Mouse (Mus musculus): Measurements from ENCODE around the gene Gm13030.
"Not testable (repeated sequence)": the region's sequence is repeated elsewhere in the genome, so short reads cannot be mapped to it uniquely, and the experiment has no call there.

Gene Gm13030

DNA sequence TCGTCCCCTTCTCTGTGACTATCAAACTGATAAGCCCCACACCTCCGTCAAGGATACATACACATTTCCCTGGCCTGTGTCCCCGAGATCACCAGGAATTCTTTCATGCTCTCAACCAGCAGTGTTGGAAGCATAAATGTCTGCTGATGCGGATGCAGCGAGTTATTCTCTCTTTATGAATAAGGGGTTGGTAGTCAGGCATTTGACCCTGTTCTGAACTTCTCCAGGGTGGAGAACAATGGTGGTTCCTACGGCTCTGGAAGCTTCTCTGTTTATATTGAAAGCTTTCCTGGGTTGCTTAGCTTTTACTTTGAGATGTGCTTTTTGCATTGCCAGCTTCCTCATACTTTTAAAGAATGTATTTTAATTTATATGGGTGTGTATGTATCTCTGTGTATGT is at the start of gene Gm13030:
Gene Gm13030, minus strand, starts transcription at position 101 of the 400 bp plus-strand sequence.
- DNase-seq (ENCODE audit: low spot score in 2 of 2), result no peak

DNA sequence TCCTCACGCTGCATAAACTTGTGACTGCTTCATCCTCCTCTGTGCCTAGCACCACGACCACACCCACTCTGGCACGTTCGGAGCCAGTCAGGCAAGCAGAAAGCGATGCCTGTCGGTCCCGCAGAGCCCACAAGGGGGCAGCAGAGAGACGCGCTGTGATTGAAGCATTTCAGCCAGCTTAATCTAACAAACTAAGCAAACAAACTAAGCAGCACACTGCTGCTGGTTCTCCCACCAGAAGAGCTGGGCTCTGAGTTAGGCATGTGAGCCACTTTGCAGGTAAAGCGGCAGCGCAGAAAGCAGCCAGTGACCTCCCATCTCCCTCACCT is 48.3 kb upstream of the Gm13030 start:
- peak; percentile 85 to 92 for DNase-seq (ENCODE audit: low spot score in 2 of 2)

DNA sequence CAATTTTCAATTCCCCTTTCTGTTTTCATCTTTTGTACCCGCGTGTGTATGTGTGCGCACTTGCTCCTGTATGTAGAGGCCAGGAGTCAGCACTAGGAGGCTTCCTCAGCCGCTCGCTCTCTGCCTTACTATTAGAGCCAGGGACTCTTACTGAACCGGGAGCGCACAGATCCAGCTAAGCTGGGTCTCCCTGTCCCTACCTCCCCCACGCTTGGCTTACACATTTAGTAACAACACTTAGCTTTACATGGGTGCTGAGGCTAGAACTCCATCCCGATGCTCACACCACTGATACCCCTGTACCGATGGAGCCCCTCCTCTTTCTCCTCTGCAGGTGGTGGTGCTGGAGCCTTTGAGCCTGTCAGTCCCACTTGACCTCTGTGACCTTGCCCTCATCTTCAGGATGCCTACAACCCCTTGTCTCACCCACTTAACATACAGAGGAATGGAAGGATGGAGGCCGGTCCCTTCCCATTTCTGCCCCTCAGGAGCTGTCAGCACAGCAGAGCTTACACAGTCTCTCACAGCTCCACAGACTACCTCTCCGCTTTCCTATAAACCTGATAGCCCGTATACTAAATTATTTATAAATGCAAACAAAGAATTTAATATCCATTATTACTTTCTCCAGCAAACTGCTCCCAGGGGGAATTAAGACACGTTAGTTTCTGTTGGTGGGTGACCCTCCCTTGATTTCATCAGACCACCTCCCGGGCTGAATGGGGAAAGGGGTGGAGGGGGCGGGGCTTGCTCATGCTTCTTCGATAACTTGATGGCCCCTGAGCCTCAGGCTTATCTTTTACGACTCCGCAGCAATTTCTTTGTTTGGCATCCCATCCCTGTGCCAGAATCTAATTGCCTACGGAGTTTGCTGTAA is 47.7 kb upstream of the Gm13030 start:
- no peak for DNase-seq (ENCODE audit: low spot score in 2 of 2)

DNA sequence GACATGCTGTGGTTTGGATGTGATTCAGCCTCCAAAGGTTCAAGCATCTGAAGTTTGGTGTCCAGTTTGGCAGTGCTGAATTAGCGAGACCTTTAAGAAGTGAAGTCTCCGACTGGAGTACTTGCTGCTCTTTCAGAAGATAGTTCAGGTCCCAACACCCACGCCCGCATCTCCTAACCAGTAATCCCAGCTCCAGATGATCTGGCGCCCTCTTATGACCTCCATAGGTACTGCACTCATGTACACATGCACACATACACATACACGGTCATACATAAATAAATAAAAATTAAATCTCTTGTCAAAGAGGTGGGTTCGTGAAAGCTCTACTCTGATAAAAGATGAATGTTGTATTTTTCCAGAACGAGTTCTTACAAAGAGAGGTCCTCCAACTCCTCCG is 43.5 kb upstream of the Gm13030 start:
- DNase-seq (ENCODE audit: low spot score in 2 of 2), result no peak

DNA sequence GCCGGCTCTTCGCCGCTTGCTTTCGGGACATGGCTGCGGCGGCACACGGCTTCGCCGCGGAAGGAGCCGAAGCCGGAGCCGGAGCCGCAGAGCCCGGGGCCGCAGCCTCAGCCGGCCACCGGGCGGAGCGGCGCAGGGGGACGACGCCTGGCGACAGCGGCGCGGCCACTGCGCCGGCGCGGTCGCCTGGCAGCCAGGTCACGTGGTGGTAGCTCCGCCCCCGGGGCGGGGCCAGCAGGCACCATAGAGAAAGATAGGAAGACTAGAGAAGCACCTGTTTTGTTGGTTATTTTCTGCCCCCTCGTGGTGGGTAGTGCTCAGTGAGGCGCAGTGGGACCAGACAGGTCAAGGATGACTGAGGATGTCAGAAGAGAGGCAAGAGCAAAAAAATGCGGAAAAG is 40.0 kb upstream of the Gm13030 start, which contains the start of gene Otud3:
Gene Otud3, minus strand, starts transcription at position 149 of the 400 bp plus-strand sequence.
- peak; percentile 90 to 94 for DNase-seq (ENCODE audit: low spot score in 2 of 2)

DNA sequence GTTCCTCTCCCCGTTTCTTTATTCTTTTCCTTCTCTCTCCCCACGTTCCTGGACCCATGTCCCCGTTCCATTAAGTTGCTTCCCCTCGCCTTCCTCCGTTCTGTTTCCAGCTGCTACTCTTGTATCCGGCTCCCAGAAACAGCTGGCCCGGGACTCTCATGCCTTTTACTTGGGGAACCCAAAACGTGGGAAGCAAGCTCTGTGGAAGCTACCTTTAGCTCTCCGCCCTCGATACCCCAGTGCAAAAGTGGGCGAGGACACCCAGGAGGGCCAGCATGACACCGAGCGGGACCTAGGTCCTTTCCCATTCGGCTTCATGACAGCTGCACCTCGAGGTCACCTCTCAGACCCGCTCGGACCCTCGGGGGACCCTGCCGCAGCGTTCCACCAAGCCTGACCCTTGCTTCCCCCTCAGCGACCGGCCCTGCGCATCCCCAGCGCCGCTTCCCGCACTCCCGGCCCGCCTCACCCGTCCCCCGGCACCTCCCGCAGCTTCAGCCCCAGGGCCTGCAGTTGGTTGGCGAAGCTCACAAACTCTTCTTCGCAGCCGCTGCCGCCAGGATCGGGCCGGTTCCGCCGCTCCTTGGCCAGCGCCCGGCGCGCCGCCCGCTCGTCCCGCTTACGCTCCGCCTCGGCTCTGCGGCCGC is 39.5 kb upstream of the Gm13030 start:
- DNase-seq (ENCODE audit: low spot score in 2 of 2), result peak; percentile 11 to 54

DNA sequence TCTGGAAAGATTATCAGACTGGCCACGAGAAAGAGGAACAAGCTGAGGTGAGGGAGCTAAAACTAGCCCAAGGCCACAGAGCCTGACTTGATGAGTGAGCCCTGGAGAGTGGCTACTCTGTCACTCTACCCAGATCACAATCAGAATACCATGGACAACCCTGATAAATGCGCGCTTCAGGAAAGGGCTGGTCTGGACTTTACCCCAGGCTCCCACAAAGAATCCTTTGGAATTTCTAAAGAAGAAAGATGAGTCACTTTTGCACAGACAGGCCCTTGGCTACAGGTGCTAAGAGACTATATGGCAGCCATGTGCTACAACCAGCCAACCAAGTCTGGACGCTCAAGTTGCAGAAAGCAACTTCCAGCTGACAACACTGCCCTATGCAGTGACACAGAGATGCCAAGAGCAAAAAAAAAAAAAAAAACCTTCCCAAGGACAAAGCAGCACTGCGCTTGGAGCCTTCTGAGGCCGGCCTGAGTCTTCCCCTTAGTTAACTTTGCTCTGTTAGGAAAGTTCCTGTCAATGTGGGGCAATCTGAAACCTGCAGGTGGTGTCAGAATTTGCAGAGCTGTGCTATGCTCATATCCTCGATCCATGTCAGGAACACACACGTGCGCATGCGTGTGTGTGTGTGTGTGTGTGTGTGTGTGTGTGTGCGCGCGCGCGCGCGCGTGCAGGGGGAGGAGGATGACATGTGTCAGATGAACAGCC is 32.0 kb upstream of the Gm13030 start:
- no peak for DNase-seq (ENCODE audit: low spot score in 2 of 2)

DNA sequence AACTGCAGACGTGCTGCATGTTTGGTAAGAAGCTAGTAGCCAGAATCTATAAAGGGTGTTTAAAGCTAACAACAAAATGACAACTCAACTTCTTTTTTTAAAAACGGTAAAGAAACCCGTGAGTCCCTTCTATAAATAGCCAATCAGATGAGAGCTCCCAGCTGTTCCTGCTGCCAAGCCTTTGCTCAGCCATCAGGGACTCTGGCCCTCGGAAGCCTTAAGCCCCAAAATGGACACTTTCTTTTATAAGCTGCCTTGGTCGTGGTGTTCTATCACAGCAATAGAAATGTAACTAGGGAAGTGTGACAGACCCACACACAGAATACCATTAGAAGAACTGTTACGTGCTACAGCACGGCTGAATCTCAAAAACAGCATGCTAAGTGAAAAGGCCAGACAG is 25.6 kb upstream of the Gm13030 start:
- DNase-seq (ENCODE audit: low spot score in 2 of 2), result no peak

DNA sequence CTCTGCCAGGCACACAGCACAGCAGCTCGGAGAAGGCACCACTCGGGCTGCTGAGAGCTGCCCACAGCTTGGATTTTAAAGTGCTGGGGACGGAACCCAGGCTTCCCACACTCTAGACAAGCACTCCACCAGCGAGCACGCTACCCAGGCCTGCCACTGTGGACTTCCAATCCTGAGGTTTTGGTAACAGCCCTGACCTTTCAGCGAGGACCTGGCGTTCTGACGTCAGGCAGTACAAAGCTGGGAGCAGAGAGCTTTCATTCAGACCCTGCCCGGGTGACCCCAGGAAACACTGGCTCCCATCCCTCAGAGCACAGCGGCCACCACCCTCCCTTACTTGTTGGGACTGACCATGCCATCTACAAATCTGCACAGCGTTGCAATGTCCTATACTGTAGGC is 20.0 kb upstream of the Gm13030 start:
- not testable (repeated sequence) for DNase-seq (ENCODE audit: low spot score in 2 of 2)

DNA sequence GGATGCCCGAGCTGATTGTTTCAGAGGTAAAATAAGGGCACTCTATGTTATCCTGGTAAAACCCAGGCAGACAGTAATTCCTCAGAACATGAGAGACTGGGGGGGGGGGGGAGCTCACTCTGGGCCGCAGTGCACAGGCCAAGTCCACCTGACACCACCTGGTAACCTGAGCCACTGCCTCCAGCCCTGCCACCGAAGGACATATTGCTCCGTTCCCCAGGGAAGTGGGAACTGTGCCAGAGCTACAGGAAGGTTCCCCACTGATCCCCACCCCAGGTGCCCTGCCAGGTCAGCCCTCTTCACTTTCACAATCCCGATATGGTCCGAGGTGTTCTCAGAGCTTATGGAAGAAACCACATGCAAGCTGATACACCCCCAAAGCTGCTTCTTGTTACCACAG is 18.9 kb upstream of the Gm13030 start:
- no peak for DNase-seq (ENCODE audit: low spot score in 2 of 2)

DNA sequence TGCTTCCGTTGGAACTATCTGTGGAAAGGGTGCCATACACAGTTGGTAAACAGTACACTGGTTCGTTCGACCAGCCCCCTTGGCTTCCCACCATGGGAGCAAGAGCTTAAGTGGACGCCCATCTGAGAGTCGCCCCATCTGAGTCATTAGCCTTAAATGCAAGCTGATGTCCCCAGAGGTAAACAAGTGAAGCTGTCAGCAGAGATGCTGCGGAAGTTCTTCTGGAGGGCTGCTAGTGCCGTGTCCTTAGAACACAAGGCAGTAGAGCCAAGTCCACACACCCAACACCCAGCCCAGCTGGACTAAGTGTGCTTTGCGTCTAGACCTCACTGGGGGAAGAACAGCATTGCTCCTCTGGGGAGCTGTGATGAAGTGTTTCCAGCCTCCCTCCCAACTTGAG is 15.9 kb upstream of the Gm13030 start:
- DNase-seq (ENCODE audit: low spot score in 2 of 2), result no peak

DNA sequence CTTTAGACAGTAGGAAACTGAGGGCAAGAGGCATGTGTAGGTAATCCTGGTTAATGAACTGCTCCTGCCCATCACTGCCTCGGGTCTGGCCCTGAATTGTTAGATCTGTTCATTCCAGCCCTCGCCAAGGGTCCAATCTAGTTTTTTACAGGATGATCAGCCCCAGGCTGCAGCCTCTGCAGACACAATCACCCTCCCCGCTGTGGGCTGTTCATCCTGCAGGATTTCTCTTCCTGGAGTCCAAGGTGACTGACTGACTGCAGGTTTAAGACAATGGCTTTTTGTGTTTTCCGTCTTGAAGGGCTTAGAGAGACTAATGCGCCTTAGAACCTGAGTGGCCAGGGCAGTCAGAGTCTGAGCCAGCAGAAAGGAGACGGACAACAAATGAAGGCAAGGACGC is 15.4 kb upstream of the Gm13030 start:
- DNase-seq (ENCODE audit: low spot score in 2 of 2), result no peak

DNA sequence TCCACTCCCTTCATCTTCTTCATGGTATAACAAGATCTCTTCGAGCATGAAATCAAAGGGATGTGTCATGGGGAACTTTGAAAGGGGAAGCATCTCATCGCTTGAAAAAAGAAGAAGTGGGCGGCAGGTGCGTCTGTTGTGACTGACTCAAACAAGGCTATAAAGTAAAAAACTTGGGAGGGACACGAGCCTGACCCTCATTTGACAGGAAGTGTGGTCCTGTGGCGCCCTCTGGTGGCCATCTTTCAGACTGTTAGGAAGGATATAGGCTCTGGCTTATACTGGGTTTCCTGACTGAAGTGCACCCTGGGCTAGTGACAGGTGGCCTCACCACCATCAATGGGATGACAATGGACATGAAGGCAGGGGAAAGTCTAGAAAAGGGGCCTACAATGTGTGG is 10.5 kb upstream of the Gm13030 start:
- DNase-seq (ENCODE audit: low spot score in 2 of 2), result peak; percentile 73 to 92

DNA sequence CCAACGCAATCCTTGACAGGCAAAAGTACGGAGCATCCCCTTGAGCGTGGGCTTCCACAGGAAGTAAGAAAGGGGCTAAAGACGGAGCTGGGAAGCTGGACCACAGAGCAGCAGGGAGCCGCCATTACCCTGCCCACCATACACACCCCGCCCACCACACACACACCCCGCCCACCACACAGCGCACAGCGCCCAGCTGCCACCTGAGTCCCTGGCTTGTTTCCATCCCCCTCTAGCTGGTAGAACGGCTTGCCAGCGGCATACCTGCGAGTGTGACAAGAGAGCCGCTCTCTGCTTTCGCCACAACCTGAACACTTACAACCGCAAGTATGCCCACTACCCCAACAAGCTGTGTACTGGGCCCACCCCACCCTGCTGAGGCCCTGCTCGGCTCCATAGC is 8.4 kb upstream of the Gm13030 start:
- no peak for DNase-seq (ENCODE audit: low spot score in 2 of 2)

DNA sequence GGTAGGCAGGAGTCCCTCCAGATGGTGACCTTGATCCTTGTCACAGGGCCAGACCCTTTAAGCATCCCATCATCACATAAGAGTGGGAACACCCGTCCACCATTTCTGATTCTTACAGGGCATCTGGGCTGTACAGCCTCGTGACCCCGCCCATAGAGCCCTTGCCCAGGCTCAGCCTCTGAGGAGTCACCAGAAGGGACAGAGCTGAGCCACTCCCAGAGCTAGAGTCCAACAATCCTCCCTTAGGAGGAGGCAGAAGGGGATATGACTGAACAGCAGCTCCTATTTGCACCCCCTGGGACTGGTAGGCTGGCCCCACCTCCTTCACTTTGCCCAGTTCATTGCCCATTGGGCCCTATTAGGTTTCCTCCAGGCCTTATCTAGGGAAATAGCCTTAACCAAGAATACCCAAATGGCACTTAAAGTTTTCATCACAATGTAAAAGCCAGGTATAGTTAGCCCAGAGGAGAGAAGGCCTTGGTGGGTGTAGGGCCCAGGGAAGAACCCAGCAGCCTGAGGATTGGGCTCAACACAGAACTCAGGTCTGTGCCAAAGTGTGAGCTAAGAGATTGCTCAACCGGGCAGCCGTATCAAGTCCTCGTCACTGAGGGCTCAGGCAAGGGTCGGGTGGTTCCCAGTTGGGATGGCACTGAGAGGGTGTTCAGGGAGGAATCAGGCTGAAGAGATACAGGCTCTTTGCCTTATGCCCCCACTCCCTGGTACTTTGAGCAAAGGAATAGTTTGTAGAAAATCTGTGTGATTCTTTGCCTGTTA is 7.2 kb upstream of the Gm13030 start:
- DNase-seq (ENCODE audit: low spot score in 2 of 2), result no peak

DNA sequence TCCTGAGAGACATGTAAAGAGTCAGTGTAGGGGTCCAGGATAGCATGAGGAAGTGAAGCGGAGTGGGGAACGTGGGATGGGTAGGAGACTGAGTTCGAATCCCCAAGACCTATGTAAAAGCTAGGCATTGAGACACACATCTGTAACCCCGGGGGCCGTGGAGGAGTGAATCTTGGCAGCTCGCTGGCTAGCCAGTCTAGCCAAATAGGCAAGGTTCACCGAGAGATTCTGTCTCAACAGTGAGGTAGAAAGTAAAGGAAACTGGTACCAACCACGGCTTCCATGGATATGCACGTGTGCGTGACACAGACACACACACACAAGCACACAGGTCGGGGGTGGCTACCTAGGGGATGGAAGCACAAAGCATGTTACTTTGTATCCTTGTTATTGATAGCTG is 6.0 kb upstream of the Gm13030 start:
- no peak for DNase-seq (ENCODE audit: low spot score in 2 of 2)

DNA sequence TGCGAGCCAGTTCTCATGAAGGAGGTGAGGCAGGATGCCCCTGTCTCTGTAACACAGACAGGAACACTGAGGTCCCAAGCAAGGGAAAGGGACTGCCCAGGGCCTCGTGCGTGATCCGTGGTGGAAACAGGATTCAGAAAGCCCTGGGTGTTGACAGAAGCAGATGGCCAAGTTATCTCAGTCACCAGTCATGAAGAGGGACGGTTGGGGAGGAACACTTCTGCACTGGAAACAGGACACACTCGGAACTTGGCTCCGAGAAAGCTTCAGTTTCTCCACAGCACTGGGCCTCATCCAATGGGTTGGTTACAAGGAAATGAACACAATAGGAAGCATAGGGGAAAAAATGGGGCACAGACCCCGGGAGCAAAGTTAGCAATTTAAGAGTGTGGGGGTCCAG is 5.0 kb upstream of the Gm13030 start:
- no peak for DNase-seq (ENCODE audit: low spot score in 2 of 2)

DNA sequence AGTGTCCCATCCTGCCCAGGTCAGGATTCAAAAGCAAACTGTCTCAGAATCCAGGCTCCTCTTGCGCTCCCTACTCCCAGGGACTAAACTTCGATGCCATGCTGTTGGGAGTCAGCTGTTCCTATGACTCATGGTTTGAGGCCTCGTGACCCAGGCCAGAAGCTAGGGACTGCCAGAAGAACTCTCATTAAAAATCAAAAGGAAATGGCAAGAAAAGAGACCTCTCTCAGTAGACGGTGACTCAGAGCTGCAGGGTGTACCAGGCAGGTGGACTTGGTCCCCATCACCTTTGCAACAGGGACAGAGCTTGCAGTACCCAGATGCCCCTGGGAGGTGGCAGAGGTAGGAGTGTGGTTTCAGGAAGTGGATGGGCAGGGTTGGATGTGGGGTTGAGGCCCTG is 4.0 kb upstream of the Gm13030 start, which contains the start of gene Pla2g2e:
Gene Pla2g2e, plus strand, starts transcription at position 212 of the 400 bp plus-strand sequence.
- no peak for DNase-seq (ENCODE audit: low spot score in 2 of 2)

DNA sequence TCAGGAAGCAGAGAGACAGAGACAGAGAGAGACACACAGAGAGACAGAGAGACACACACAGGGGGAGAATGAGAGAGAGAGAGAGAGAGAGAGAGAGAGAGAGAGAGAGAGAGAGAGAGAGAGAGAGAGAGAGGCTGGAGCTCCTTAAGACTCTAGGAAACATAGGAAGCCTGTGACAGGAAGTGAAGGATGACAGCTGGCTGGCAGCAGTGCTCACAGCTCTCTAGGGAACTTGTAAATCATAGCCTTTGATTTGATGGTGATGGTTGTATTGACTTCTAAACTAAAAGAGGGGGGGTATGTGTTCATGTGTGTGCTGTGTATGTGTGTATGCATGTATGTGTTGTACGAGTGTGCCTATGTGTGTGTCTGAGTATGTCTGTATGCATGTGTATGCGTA is 2.2 kb upstream of the Gm13030 start:
- DNase-seq (ENCODE audit: low spot score in 2 of 2), result no peak

DNA sequence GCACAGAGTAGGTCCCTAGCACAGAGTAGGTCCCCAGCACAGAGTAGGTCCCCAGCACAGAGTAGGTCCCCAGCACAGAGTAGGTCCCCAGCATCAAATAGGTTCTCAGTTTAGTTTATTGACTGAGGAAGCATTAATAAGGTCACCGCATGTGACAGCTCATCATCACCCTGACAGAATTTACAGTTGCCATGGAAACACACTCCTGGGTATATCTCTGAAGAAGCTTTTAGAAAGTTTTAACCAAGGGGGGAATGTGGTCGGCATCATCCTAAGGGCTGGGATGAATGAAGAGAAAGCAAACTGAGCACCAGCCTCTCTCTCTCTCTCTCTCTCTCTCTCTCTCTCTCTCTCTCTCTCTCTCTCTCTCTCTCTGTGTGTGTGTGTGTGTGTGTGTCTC is 1.5 kb upstream of the Gm13030 start:
- not testable (repeated sequence) for DNase-seq (ENCODE audit: low spot score in 2 of 2)

DNA sequence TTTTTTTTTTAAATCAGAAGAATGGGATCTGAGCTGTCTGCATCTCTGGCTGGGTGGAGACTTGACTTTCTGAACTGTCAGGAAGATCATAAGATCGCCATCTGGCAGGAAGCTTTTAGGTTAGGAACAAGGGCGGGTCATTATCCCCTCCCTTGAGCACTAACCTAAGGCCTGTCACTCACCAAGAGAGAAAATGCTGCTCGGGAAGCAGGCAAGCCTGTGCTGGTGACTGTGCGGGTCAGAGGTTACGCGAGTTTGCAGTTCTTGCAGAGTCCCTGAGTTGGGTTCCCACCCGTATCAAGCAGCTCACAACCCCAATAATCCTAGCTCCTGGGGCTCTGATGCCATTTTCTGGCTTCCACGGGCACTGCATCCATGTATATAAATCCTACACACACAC is 5.1 kb downstream of the Gm13030 start:
- DNase-seq (ENCODE audit: low spot score in 2 of 2), result no peak

DNA sequence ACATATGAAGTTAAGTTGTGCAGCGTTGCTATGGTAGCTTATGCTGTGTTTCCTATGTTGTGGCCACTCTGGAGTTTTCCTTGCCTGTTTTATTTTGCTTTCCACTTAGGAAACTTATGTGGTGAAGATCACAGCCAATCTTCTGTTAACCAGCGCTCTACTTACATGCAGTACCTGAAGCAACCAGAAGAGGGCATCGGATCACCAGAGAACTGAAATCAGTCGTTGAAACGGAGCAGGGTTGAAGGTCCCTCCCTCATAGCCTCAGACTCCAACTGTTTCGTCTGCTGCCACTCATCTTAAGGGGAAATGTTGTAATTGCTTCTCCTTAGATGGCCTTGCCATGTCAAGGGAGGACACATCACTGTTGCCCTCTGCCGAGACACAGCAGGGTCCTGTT is 7.4 kb downstream of the Gm13030 start:
- peak; percentile 61 to 80 for DNase-seq (ENCODE audit: low spot score in 2 of 2)
